Mouse (Mus musculus): Measurements from ENCODE around the gene Chst4. TPM values are rescaled to one million over a fixed set of nuclear protein-coding genes. Genes with fewer than 3 reads are reported as not detected.
"Not testable (repeated sequence)": the region's sequence is repeated elsewhere in the genome, so short reads cannot be mapped to it uniquely, and the experiment has no call there.

Gene Chst4
- total and polyA plus RNA-seq, 2 experiments from 2014 or later: 1.9 to 2.0 TPM

- Histone ChIP-seq H3K27ac (ENCODE audit: low read depth) (no peak overlapping the region), H3K36me3 (replicated peaks; ENCODE audit: control insufficient read depth, insufficient read depth, low read length) (no peaks in the 10 kb centered on the region), H3K9ac (replicated peaks; ENCODE audit: low read depth, low read length) (no peak overlapping the region), H3K27me3 (ENCODE audit: control insufficient read depth, insufficient read depth, low read length) (no peaks in the 10 kb centered on the region), H3K4me1 (ENCODE audit: control insufficient read depth, insufficient read depth) (peaks cover 11% of the 10 kb centered on the region; the same call in 1 of the 2 replicates), H3K9me3 (replicated peaks; ENCODE audit: control insufficient read depth, low read length) (no peaks in the 10 kb centered on the region), H3K4me2 (ENCODE audit: low read depth, low read length) (no peak overlapping the region), H3K4me3 (ENCODE audit: low read depth, low read length) (no peak overlapping the region)
- ATAC-seq (ENCODE audit: insufficient read depth, low read depth) (no peak), DNase-seq (ENCODE audit: low spot score) (no peak)
- WGBS: 38% methylated on average over 4 of the region's 4 CpGs
- TF ChIP-seq EP300 (IDR thresholded peaks at IDR 0.05; ENCODE audit: low read depth): no peak
- TF ChIP-seq CTCF (IDR thresholded peaks at IDR 0.05; ENCODE audit: low read depth): no peak
These were observed 969 bp upstream of the Chst4 start for GRCm38 (mm10) chr8:110040509-110040908.

GRCm38 (mm10) chr8:110039216-110039615, 324 bp downstream of the Chst4 start:
- TF ChIP-seq EP300 (IDR thresholded peaks at IDR 0.05; ENCODE audit: low read depth) (no peak), CTCF (IDR thresholded peaks at IDR 0.05; ENCODE audit: low read depth) (no peak)
- Histone ChIP-seq H3K9me3 (replicated peaks; ENCODE audit: control insufficient read depth, low read length) (no peaks in the 10 kb centered on the region), H3K36me3 (replicated peaks; ENCODE audit: control insufficient read depth, insufficient read depth, low read length) (no peaks in the 10 kb centered on the region), H3K27me3 (ENCODE audit: control insufficient read depth, insufficient read depth, low read length) (no peaks in the 10 kb centered on the region), H3K27ac (ENCODE audit: low read depth) (no peak overlapping the region), H3K4me3 (ENCODE audit: low read depth, low read length) (no peak overlapping the region), H3K4me2 (ENCODE audit: low read depth, low read length) (no peak overlapping the region), H3K9ac (replicated peaks; ENCODE audit: low read depth, low read length) (no peak overlapping the region), H3K4me1 (ENCODE audit: control insufficient read depth, insufficient read depth) (peaks cover 15% of the 10 kb centered on the region; the same call in 1 of the 2 replicates)
- ATAC-seq (ENCODE audit: insufficient read depth, low read depth) (no peak), DNase-seq (ENCODE audit: low spot score) (no peak)
- 47% methylated on average over 7 of the region's 7 CpGs for WGBS

GRCm38 (mm10) chr8:110036156-110036555, 3.4 kb downstream of the Chst4 start:
- ATAC-seq (ENCODE audit: insufficient read depth, low read depth) (no peak), DNase-seq (ENCODE audit: low spot score) (no peak)
- Histone ChIP-seq H3K4me3 (ENCODE audit: low read depth, low read length) (no peak overlapping the region), H3K4me2 (ENCODE audit: low read depth, low read length) (no peak overlapping the region), H3K4me1 (ENCODE audit: control insufficient read depth, insufficient read depth) (peaks cover 17% of the 10 kb centered on the region; the same call in 1 of the 2 replicates), H3K27me3 (ENCODE audit: control insufficient read depth, insufficient read depth, low read length) (no peaks in the 10 kb centered on the region), H3K9me3 (replicated peaks; ENCODE audit: control insufficient read depth, low read length) (no peaks in the 10 kb centered on the region), H3K9ac (replicated peaks; ENCODE audit: low read depth, low read length) (no peak overlapping the region), H3K36me3 (replicated peaks; ENCODE audit: control insufficient read depth, insufficient read depth, low read length) (no peaks in the 10 kb centered on the region), H3K27ac (ENCODE audit: low read depth) (no peak overlapping the region)
- no peak for TF ChIP-seq CTCF (IDR thresholded peaks at IDR 0.05; ENCODE audit: low read depth)
- TF ChIP-seq EP300 (IDR thresholded peaks at IDR 0.05; ENCODE audit: low read depth): no peak
- 31% methylated on average over 2 of the region's 2 CpGs for WGBS

- 44% methylated on average over 4 of the region's 4 CpGs for WGBS
- no peaks in the 10 kb centered on the region for H3K27me3 ChIP-seq (ENCODE audit: control insufficient read depth, insufficient read depth, low read length)
- H3K27ac ChIP-seq (ENCODE audit: low read depth): no peak overlapping the region; the same call in 1 of the 2 replicates
- H3K4me3 ChIP-seq (ENCODE audit: low read depth, low read length): no peak overlapping the region
- peak; percentile 11 for DNase-seq (ENCODE audit: low spot score)
- no peaks in the 10 kb centered on the region for H3K36me3 ChIP-seq (replicated peaks; ENCODE audit: control insufficient read depth, insufficient read depth, low read length)
- H3K9me3 ChIP-seq (replicated peaks; ENCODE audit: control insufficient read depth, low read length): no peaks in the 10 kb centered on the region
- H3K4me1 ChIP-seq (ENCODE audit: control insufficient read depth, insufficient read depth): peaks cover 17% of the 10 kb centered on the region; the same call in 1 of the 2 replicates
- H3K4me2 ChIP-seq (ENCODE audit: low read depth, low read length): no peak overlapping the region
- TF ChIP-seq CTCF (IDR thresholded peaks at IDR 0.05; ENCODE audit: low read depth) (no peak), EP300 (IDR thresholded peaks at IDR 0.05; ENCODE audit: low read depth) (no peak)
- H3K9ac ChIP-seq (replicated peaks; ENCODE audit: low read depth, low read length): no peak overlapping the region
- no peak for ATAC-seq (ENCODE audit: insufficient read depth, low read depth)
These were observed 5.2 kb downstream of the Chst4 start for GRCm38 (mm10) chr8:110034331-110034730.

GRCm38 (mm10) chr8:110033771-110034170, 5.8 kb downstream of the Chst4 start:
- H3K4me3 ChIP-seq (ENCODE audit: low read depth, low read length); H3K4me2 ChIP-seq (ENCODE audit: low read depth, low read length); H3K36me3 ChIP-seq (replicated peaks; ENCODE audit: control insufficient read depth, insufficient read depth, low read length); H3K9me3 ChIP-seq (replicated peaks; ENCODE audit: control insufficient read depth, low read length); H3K9ac ChIP-seq (replicated peaks; ENCODE audit: low read depth, low read length); H3K27ac ChIP-seq (ENCODE audit: low read depth); H3K27me3 ChIP-seq (ENCODE audit: control insufficient read depth, insufficient read depth, low read length): not testable (repeated sequence)
- 11% methylated on average over 8 of the region's 8 CpGs for WGBS
- DNase-seq (ENCODE audit: low spot score) (peak; percentile 72), ATAC-seq (ENCODE audit: insufficient read depth, low read depth) (peak; percentile 86)
- H3K4me1 ChIP-seq (ENCODE audit: control insufficient read depth, insufficient read depth): peaks cover 17% of the 10 kb centered on the region; the same call in 1 of the 2 replicates

GRCm38 (mm10) chr8:110022768-110023344, 16.7 kb downstream of the Chst4 start:
- TF ChIP-seq EP300 (IDR thresholded peaks at IDR 0.05; ENCODE audit: low read depth): no peak
- TF ChIP-seq CTCF (IDR thresholded peaks at IDR 0.05; ENCODE audit: low read depth): no peak

More at GRCm38 (mm10) chr8:110022768-110023344, 16.7 kb downstream of the Chst4 start:
- no peak for DNase-seq (ENCODE audit: low spot score)
- no peaks in the 10 kb centered on the region for H3K36me3 ChIP-seq (replicated peaks; ENCODE audit: control insufficient read depth, insufficient read depth, low read length)
- WGBS: 80% methylated on average over 10 of the region's 10 CpGs
- no peak for ATAC-seq (ENCODE audit: insufficient read depth, low read depth)
- no peaks in the 10 kb centered on the region for H3K4me1 ChIP-seq (ENCODE audit: control insufficient read depth, insufficient read depth)
- no peaks in the 10 kb centered on the region for H3K27me3 ChIP-seq (ENCODE audit: control insufficient read depth, insufficient read depth, low read length)
- no peak overlapping the region for H3K9ac ChIP-seq (replicated peaks; ENCODE audit: low read depth, low read length)
- no peak overlapping the region for H3K4me2 ChIP-seq (ENCODE audit: low read depth, low read length)
- H3K27ac ChIP-seq (ENCODE audit: low read depth): no peak overlapping the region
- no peaks in the 10 kb centered on the region for H3K9me3 ChIP-seq (replicated peaks; ENCODE audit: control insufficient read depth, low read length)
- no peak overlapping the region for H3K4me3 ChIP-seq (ENCODE audit: low read depth, low read length)
